Mouse (Mus musculus) urinary bladder, postnatal 4 days (tissue): ENCODE measurements around the gene Sec1.

Experiments
- DNase-seq, 2 experiments: peaks; one replicate each; pipeline ENCODE4 v3.0.0; 2021 to 2022; ENCODE audit warnings: low spot score in 2 of 2

Sec1 gene

GRCm38 (mm10) chr7:45641391-45642040 is 52.7 kb downstream of the Sec1 start:
- peak in 1 of 2 experiments; percentile 54 for DNase-seq

- no peak for DNase-seq
These were observed 53.8 kb downstream of the Sec1 start for GRCm38 (mm10) chr7:45640191-45640957.

DNA sequence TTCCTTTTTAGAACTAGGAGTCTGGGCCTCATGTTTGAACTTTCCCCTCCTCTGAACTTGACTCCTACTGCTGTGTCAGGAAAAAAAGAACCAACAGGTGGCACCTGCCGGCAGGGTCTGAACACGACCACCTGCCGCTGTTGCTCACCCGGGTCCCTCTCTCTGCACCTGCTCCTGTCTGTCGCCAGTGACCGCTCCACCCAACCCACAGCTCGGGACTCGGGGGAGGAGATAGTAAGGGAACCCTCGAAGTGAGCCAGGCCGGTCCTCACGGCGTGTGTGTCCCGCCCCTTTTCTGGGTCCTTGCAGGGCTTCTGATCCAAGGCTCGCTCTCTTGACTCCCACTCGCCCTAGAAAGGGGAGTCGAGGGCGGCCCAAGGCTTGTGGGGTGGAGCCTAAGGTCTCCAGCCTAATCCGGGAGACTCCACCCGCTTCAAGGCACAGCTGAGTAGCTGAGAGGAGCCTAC is 54.6 kb downstream of the Sec1 start, which contains the start of gene Mamstr:
Mamstr (plus strand) TSS at position 417 of the 467 bp plus-strand sequence.
- no peak for DNase-seq

GRCm38 (mm10) chr7:45638623-45639401 is 55.4 kb downstream of the Sec1 start:
- DNase-seq, result peak; percentile 91 to 94

- no peak for DNase-seq
These were observed 56.5 kb downstream of the Sec1 start for GRCm38 (mm10) chr7:45637710-45638109.

DNA sequence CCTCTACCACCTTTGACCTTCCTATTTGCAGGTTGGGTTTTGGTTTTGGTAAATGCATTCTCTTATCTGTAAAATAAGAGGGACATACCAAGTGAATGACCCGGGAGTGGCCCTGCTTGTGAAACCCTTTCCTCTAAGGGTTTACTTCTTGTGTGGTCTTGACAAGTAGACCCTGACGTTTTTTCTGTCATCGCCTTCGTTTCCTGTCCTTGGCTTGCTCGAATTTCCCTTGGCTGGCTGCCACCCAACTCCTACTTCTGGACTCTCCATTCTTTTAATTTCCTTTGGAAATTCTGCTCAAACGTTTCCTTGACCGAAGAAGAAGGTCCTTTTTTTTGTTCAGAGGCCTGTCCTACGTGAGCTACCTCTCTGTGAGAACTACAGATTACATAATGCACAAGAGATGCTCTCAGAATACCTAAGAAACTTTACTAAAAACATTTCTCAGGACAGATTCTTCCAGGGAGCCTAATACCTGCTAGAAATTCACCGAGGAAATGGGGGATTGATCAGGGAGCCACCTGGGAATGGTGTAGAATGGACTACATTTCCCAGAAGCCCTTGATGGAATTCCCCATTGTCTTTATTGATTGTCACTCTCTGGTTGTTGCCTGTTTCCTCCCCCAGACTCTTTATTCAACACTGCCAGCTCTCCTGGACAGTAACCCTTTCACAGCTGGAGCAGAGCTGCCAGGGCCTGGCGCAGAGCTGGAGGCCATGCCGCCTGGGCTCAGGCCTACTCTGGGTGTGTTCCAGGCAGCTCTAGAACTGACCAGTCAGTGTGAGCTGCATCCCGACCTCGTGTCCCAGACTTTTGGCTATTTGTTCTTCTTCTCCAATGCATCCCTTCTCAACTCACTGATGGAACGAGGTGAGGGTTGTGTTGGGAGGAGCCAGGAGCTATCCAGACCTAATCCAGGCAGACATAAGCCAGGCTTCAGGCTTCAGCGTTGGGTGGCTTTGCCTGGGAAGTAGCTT is 58.2 kb downstream of the Sec1 start:
- DNase-seq, result no peak

- no peak for DNase-seq
These were observed 59.1 kb downstream of the Sec1 start for GRCm38 (mm10) chr7:45634946-45635681.

- peak in 1 of 2 experiments; percentile 51 for DNase-seq
These were observed 61.7 kb downstream of the Sec1 start for GRCm38 (mm10) chr7:45632499-45632898.

- no peak for DNase-seq
These were observed 63.9 kb downstream of the Sec1 start for GRCm38 (mm10) chr7:45630064-45630907.

DNA sequence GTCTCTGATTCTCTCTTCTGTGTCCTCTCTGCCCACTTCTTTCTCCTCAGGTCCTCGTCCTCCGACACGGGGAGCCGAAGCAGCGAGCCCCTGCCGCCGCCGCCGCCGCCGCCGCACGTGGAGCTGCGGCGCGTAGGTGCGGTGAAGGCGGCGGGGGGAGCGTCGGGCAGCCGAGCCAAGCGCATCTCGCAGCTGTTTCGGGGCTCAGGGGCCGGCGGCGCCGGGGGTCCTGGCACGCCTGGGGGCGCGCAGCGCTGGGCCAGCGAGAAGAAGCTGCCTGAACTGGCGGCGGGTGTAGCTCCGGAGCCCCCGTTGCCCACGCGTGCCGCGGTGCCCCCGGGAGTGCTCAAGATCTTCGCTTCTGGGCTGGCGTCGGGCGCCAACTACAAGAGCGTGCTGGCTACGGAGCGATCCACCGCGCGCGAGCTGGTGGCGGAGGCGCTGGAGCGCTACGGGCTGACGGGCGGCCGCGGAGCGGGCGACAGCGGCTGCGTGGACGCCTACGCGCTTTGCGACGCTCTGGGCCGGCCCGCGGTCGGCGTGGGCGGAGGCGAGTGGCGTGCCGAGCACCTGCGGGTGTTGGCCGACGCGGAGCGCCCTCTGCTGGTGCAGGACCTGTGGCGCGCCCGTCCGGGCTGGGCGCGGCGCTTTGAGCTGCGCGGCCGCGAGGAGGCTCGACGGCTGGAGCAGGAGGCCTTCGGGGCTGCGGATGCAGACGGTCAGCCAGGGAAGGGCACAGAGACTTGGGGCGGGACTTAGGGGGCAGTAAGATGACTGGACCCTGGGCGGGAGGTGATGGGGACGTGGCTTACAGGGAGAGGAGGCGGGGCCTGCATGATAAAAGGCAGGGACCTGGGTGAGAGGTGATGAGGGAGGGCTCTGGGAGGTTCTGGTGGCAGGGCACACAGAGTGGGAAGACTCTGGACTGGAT is 65.6 kb downstream of the Sec1 start:
- DNase-seq, result peak; percentile 85 to 90
